Mouse (Mus musculus) heart, adult 11 months (tissue): ENCODE results near the gene Ccdc18.

Experiments
- DNase-seq: peaks from one replicate; pipeline ENCODE4 v3.0.0; 2022

The Ccdc18 gene

DNA sequence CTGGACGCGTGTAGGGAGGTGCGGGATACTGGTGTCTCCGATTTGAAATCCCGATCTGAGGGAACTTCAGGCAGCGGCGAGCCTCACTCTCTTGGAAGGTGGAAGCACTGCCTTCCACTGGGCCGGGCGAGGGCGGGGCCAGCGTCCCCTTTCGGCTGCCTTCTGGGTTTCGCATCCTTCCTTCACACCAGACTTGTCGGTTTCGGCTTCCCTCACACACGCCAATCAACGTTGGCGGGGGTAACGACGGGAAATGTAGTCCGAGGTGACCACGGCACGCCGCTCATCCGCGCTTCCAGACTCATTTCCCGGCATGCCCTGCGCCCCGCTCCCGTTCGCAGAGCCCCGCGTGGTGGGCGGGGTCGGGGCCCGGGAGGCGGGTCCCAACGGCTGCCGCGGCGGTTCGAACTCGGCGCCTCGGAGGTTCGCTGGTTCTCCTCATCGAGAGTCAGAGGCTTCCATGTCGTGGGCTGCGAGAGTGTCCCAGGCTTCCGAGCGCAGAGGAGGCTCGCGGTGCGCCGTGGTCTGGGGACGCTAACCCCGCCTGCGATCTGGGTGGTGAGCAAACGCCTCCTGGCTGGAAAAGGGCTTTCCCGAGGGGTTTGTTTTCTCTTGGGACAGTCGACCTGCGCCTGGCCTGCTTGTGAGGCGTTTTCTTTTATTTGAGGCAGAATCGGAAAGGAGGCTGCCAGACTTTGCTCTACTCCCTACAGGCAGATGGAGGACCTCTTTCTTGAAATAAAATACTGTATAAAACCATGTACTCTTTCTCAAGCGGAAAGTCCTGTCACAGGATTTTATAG is at the start of gene Ccdc18, which contains the start of gene Tmed5:
Gene Ccdc18 (plus strand): TSS at position 435 of the 803 bp plus-strand sequence.
Gene Tmed5 (minus strand): TSS at position 180 of the 803 bp plus-strand sequence.
- peak; percentile 100 for DNase-seq

DNA sequence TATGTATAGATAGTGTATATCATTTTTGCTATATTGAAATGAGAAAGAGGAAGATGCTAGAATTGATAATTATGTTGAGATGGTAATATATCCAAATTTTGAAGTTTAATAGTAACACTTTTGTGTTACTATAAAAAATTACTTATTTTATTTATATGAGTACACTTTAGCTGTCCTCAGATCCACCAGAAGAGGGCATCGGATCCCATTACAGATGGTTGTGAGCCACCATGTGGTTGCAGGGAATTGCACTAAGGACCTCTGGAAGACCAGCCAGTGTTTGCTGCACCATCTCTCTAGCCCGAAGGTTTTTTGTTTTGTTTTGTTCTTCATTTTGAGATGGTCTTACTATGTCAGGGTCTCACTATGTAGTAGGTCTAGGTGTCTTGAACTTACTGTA is 47.2 kb upstream of the Ccdc18 start:
- no peak for DNase-seq

DNA sequence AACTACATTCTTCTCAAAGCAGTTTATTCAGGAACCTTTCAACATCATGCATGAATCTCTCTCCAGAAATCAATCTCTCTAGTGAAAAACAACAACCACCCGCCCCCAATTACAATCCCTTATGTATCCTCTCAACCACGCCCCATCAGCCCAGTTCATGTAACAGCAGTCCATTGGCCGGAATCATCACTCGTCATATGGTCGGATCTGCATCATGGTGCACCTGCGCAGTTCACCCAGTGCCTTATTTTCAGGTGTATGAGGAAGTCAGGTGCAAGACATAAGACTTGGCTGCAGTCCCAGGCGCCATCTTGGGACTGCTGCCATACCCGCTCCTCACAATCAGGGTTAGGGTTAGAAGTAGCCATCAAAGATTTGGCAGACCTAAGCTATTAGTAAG is 39.9 kb upstream of the Ccdc18 start:
- DNase-seq: peak; percentile 40

DNA sequence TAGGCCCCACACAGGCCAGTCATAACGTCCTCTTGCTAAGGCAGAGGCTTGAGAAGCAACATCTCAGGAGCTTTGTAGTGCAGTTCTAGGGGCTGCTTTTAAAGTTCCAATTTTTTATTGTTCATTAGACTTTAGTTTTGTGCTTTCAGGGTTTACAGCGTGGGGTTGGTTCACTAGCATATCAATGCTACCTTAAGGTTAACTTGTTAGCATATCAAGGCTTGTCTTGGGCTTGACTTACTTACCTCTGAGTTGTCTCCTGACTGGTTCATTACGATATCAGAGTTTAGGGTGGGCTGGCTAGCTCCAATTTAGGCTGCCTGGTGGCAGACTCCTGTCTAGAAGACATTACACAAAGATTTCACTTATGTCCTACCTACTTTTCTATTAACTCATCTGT is 35.0 kb upstream of the Ccdc18 start:
- DNase-seq: no peak

DNA sequence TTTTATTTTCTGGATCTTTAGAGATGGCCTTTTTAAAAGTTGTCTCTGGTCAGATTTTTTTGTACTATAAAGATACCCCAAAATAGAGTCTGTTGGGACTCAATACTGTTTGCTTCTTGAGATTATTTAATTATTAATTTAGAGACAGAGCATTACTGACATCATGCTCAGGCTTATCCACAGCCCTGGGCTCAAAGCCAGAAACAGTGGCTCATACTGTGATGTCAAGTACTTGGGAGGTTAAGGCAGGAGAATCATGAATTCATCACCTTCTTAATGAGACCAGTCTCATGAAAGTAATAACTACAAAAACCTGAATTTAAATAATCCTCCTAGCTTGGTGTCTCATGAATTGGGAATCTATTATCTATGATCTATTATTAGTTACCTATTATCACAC is 32.5 kb upstream of the Ccdc18 start:
- DNase-seq: no peak

DNA sequence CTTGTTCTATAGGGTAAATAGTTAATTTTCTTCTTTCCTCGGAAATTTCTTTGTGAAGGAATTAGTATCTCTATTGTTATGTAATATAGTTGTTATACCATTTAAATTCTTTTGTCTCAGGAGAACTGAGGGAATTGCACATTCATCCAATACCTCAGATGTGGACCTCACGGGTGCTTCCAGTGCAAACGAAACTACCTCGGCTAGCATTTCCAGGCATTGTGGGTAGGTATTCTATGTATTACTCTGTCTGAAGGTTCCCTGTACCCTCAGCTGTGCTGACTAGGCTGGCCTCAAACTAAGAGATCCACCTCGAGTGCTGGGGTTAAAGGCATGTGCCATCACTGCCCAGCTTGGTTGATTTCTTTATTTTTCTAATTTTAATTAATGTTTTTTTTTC is 28.4 kb upstream of the Ccdc18 start:
- peak; percentile 65 for DNase-seq

DNA sequence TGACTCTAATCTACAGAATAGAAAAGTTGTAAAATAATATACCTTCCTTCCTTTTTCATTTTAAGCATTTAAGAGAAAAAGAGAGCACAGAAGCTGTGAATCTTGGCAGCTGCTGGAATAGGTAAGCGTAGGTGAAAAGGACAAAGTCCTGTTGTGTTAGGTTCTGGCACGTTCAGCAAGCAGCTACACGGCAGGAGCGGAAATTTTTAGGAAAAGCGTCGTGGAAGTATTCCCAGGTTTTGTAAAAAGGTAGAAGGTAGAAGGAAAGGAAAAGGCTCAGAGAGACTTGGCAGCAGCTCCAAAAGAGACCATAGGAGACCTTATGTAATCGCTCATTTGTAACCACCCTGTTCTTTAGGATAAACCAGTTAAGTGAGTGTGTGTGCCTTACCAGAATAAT is 23.3 kb upstream of the Ccdc18 start:
- no peak for DNase-seq

DNA sequence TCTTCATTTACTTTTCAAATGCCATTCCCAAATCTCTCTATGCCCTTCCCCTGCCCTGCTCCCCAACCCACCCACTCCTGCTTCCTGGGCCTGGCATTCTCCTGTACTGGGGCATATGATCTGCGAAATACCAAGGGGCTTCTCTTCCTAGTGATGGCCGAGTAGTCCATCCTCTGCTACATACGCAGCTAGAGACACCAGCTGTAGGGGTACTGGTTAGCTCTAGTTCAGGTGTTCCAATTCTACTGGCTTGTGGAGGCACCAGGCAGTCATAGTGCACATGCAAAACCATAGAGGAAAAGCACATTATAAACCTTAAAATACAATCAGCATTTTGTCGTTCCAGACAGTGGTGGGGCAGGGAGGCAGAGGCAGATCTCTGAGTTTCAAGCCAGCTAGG is 15.0 kb upstream of the Ccdc18 start:
- DNase-seq: no peak

DNA sequence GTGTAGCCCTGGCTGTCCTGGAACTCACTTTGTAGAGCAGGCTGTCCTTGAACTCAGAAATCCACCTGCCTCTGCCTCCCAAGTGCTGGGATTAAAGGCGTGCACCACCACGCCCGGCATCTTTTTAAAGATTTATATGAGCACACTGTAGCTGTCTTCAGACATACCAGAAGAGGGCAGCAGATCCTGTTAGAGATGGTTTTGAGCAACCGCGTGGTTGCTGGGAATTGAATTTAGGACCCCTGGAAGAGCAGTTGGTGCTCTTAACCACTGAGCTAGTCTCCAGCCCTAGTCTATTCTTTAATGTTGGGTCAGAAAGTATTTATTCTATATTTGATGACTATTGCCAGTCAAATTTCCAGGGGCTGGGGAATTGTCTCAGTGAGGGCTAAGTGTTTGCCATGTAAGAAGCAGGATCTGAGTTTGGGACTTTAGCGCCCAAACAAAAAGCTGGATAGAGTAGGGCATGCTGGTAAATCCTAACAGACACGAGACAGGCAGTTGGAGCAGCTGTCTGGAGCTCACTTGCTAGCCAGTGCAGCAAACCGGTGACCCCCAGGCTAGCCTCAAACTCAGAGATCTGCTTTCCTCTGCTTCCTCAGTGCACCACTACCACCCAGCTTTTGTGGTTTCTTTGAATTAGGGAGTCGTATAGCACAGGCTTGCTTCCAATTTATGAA is 12.3 kb upstream of the Ccdc18 start:
- peak; percentile 36 for DNase-seq

DNA sequence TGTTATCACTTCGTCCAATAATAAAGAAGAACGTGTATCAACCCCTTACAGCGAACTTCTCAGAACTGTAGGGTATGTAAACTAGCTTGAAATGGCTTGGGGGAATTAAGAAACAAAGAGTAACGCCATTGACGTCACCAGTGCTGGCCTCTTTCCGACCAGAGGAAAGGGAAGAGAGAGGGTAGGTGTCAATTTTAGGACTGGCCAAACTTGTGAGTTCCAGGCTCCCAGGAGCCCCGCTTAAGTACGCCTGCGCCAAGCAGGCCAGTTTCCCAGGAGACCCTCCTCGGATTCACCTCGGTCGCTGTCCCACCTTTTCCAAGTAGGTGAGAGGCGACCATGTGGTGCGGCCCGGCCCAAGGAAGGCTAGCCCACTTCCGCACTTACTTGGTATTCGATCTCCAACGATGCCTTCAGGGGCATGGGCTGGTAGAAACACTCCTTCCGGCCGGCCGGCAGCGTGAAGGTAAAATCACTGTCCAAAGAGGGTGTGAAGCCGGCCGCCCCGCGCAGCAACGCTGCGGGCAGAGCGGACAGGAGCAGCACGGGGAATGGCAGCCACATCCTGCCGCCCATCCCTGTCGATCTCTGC is 730 bp upstream of the Ccdc18 start:
- peak; percentile 97 for DNase-seq

DNA sequence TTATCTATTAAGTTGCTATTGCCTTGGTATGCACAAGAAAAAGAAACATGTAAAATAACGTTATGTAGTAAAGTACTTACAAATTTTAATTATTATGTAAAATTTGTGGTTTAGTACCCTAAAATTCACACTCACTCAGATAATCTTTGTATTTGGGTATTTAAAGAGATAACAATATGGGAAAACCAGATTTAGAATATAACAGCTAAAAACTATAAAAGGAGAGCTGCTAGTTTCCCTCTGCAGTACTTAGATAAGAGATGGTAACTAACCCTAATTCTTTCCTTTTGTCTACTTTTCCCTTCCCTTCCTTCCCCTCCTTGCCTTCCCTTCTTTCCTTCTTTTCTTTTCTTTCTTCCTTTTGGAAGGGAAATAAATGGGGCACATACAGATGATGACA is 19.9 kb downstream of the Ccdc18 start:
- no peak for DNase-seq

DNA sequence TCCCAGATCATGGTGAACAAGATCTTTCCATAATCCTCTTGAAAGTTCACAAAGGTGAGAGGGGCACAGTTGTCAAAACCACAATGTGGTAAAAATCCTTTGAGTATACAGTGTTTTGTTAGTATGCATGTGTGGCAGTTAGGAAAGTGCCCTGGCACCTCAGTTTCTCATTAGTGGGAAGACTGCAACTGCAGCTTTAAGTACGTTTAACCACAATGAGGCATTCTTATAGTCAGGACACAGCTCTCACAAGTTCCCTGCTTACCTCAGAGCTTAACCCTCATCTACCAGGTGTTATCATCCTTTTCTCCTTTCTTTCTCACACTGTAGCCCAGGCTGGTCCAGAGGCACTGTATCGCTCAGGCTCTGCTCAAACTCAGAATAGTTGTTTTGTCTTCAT is 28.1 kb downstream of the Ccdc18 start:
- no peak for DNase-seq

DNA sequence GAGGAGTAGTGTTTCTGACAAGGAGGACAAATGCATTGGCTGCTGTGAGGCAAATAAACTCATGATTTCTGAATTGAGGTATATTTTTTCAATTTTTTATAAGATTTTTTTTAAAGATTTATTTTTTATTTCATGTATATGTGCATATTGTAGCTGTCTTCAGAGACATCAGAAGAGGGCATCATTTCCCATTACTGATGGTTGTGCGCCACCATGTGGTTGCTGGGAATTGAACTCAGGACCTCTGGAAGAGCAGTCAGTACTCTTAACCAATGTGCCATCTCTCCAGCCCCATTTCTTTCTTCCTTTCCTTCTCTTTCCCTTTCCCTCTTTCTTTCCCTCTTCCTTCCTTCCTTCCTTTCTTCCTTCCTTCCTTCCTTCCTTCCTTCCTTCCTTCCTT is 31.0 kb downstream of the Ccdc18 start:
- peak; percentile 87 for DNase-seq

DNA sequence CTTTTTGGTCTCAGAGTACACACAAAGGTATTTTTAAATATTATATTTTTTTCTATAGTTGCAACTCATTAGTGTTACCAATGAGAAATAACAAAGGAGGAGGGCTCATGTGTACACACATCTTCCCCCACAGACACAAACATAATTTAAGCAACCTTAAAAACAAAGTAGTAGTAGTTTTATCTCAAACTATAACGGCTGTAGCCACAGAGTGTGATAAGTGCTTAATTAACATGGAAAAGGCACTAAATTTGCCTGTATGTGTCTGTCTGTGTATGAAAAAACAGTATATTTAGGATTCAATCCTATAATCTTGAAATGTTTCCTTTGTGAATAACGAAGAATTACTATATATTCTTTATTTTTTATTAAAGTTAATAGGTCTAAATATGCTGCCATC is 51.4 kb downstream of the Ccdc18 start:
- no peak for DNase-seq

DNA sequence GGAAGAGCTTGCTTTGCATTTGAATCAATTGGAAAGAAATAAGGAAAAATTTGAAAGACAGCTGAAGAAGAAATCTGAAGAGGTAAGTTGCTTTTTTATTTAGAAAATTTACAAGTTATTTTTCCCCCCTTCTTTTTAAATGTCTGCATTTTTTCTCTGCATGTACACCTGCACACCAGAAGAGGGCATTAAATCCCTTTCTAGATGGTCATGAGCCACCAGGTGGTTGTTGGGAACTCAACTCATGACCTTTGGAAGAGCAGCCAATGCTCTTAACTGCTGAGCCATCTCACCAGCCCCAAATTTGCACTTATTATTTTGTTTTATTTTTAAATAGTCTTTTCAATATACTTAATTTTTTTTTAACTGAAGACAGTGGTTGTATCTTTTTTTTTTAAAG is 56.3 kb downstream of the Ccdc18 start:
- DNase-seq: no peak

DNA sequence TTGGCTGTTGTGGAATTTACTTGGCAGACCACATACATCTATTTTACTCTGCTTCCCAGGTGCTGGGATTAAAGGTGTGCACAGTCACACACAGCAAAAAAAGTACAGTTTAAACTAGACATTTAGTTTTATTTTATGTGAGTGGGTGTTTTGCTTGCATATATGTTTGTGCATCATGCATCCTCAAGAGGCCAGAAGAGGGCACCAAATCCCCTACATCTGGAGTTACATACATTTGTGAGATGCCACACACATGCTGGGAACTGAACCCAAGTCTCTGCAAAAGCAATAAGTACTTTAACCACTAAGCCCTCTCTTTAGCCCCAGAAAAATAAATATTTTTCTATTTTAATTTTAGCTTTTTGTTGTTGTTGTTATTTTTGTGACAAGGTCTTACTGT is 73.3 kb downstream of the Ccdc18 start:
- no peak for DNase-seq

DNA sequence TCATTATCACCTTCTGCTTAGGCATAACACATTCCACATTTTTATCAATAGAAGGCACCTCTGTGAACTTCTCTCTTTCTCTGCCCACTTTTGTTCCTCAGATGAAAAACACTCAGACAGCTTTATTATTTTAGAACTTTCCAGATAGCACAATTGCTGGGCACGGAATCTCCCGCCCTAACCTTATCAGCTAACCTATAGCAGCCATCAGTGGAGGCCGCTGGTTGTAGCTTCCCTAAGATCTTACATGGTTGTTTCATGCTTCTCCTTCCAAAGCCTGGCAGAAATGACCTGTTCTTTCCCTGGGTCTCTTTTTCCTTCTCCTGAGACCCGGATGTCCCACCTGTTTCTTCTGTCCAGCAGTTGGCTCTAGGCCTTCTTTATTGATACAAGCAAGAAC is 78.8 kb downstream of the Ccdc18 start:
- DNase-seq: no peak

DNA sequence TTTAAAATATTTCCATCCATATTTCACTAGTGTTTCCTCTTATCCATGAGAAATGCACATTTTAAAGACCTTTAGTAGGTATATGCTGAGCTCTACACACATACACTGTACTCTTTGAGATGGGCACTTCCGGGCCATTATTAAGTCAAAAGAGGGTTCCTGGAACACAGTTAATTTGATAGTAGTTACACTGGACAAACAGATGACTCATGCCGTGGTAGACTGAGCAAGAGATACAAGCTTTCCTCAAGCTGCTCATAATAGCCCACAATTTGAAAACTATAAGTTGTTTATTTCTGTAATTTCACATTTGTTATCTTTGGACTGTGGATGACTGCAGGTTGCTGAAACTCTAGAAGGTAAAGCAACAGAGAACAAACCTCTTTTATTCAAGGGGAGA is 82.3 kb downstream of the Ccdc18 start:
- no peak for DNase-seq

DNA sequence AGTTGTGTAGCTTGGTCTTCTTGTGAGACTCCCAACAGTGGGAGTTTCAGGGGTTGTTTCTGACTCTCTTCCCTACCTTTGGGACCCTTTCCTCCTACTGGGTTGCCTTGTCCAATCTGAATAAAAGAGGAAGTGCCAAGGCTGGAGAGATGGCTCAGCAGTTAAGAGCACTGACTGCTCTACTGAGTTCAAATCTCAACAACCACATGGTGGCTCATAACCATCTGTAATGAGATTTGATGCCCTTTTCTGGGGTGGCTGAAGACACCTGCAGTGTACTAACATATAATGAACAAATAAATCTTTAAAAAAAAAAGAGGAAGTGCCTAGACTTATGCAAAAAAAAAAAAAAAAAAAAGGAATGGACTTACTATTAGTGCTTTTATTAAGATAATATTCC is 91.4 kb downstream of the Ccdc18 start:
- no peak for DNase-seq

DNA sequence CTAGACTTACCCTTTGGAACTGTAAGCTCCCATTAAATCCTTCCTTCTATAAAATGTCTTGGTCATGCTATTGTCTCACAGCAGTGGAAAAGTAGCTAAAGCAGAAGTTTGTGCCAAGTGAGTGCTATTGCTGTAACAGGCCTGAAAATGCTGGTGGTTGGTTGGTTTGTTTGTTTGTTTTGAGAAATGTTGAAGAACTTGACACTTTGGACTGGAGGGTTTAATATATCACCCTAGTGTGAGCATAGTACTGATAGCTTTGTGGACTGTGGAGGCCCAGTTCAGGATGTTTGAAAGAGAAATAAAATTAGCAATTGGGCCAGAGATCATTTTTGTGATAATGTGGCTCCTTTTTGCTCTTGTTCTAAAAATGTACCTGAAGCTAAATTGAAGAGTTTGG is 93.5 kb downstream of the Ccdc18 start:
- DNase-seq: no peak

DNA sequence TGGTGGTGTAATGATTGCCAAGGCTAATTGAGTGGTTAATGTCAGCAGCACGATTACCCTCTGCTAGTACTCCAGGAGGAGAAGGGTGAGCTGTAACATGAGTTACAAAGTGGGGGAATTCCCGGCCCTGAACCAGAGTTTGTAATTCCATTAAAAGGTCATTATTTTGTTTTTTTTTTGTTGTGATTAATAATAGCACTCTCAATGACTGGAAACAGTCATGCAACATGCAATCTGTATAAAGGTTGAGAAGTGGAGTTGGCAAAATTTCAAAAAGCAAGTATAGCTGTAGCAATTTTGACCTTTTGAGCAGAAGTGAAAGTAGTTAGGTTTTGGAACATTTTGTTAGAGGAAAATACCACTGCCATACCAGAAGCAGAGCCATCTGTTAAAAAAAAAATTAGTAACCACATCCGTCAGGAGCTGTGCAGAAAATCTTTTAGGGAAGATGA is 113.7 kb downstream of the Ccdc18 start:
- DNase-seq: no peak

DNA sequence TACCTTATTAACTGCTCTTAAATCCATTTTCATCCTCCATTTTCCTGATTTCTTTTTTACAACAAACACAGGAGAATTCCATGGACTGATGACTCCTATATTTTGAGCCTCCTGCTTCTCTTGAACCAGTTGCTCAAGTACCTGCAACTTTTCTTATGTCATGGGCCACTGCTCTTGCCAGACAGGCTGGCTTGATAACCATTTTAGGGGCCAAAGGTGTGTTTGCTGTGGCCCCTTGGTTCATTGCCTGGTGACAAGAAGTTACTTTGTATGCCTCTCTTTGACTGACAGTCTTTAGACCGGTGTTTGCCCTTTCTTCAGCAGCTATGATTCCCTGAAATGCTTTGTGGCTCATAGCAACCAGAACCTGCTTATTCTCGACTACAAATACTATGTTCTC is 117.4 kb downstream of the Ccdc18 start:
- DNase-seq: no peak

DNA sequence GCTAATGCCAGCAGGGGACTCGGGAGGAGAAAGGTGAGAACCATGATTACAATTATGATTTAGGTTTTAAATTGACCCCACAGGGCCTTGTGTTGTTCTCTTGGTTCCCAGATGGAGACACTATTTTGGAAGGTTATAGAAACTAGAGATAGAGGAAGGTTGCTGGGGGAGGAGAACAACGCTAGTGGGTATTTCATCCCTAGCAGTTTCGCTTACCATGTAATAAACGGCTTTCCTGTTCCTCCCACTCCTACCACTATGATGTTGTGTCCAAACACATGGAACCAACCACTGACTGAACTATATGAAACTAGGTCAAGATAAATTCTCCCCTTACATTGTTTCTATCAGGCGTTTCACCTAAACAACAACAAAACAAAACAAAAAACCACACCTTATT is 122.6 kb downstream of the Ccdc18 start:
- no peak for DNase-seq

DNA sequence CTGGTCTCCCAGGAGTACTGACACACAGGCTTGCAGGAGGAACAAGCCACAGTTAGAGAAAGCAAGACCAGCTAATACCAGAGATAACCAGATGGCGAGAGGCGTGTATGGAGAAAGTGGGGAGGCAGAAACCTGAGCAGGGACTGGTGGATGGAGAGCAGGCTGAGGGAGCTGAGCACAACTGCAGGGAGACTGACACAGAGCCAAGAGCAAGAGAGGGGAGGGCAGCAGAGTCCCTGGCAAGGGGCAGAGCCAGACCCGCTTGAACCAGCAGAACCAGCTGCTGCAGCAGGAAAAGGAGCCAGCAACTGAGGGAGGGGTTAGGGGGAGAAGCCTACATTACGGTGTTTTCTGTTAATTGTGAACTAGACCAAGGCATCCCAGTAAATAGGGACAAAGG is 130.0 kb downstream of the Ccdc18 start:
- peak; percentile 91 for DNase-seq
